Mouse (Mus musculus) E14TG2a.4 (cell line): Measurements from ENCODE around the gene Ccdc124.

ENCODE experiments used
- H3K27me3 ChIP-seq: 2 replicates; pipeline ENCODE4 v1.6.1; 2014; ENCODE audit warnings: low read length, control low read depth; ENCODE audit not compliant: insufficient read depth
- H3K36me3 ChIP-seq: 2 replicates; pipeline ENCODE4 v1.6.1; 2014; ENCODE audit warnings: low read length, control low read depth; ENCODE audit not compliant: insufficient read depth
- H3K4me1 ChIP-seq: replicated peaks from 2 replicates; pipeline ENCODE4 v1.6.1; 2014; ENCODE audit warnings: low read depth, low read length, control low read depth
- H3K4me3 ChIP-seq: replicated peaks from 2 replicates; pipeline ENCODE4 v1.5.1; 2014; ENCODE audit warnings: mild to moderate bottlenecking, low read length
- H3K9me3 ChIP-seq: 2 replicates; pipeline ENCODE4 v1.6.1; 2014; ENCODE audit warnings: low read length, control low read depth
- CTCF ChIP-seq: conservative IDR thresholded peaks from 2 replicates; pipeline ENCODE4 v1.5.1; 2014; ENCODE audit warnings: low read length
- NANOG ChIP-seq: IDR thresholded peaks from 2 replicates; pipeline ENCODE4 v1.6.1; 2014; ENCODE audit warnings: borderline replicate concordance, low read length, mixed read lengths
- POU5F1 ChIP-seq: IDR thresholded peaks from 2 replicates; pipeline ENCODE4 v1.6.1; 2014; ENCODE audit warnings: low read length, borderline replicate concordance

Ccdc124 gene

GRCm38 (mm10) chr8:70880126-70880525 lies 6.4 kb upstream of the Ccdc124 start:
- peaks cover 81% of the 10 kb centered on the region for H3K4me1 ChIP-seq
- no peaks in the 10 kb centered on the region for H3K9me3 ChIP-seq
- H3K36me3 ChIP-seq: no peaks in the 10 kb centered on the region
- no peak for TF ChIP-seq NANOG
- TF ChIP-seq POU5F1: no peak
- no peak for TF ChIP-seq CTCF
- peak overlapping the region; percentile 61 for H3K4me3 ChIP-seq
- no peaks in the 10 kb centered on the region for H3K27me3 ChIP-seq

- 0 out of 2 replicates have a peak overlapping the region, but pooled peaks have one; percentile 61 for H3K4me3 ChIP-seq
- no peaks in the 10 kb centered on the region for H3K27me3 ChIP-seq
- no peak for TF ChIP-seq NANOG
- TF ChIP-seq POU5F1: no peak
- TF ChIP-seq CTCF: no peak
Observed at GRCm38 (mm10) chr8:70879500-70879899, 5.8 kb upstream of the Ccdc124 start.

GRCm38 (mm10) chr8:70878178-70878577 lies 4.4 kb upstream of the Ccdc124 start:
- TF ChIP-seq NANOG: no peak
- no peak for TF ChIP-seq POU5F1
- no peak for TF ChIP-seq CTCF
- Histone ChIP-seq H3K4me1 (peaks cover 76% of the 10 kb centered on the region), H3K4me3 (no peak overlapping the region), H3K9me3 (no peaks in the 10 kb centered on the region), H3K27me3 (no peaks in the 10 kb centered on the region), H3K36me3 (no peaks in the 10 kb centered on the region)

More at GRCm38 (mm10) chr8:70879500-70879899, 5.8 kb upstream of the Ccdc124 start:
- no peaks in the 10 kb centered on the region for H3K9me3 ChIP-seq
- no peaks in the 10 kb centered on the region for H3K36me3 ChIP-seq
- H3K4me1 ChIP-seq: peaks cover 81% of the 10 kb centered on the region

GRCm38 (mm10) chr8:70876382-70876781 lies 2.6 kb upstream of the Ccdc124 start:
- Histone ChIP-seq H3K9me3 (no peaks in the 10 kb centered on the region), H3K27me3 (no peaks in the 10 kb centered on the region), H3K4me1 (peaks cover 84% of the 10 kb centered on the region), H3K36me3 (peaks cover 3% of the 10 kb centered on the region; the same call in 1 of the 2 replicates), H3K4me3 (no peak overlapping the region)
- TF ChIP-seq CTCF (no peak), POU5F1 (no peak), NANOG (no peak)

- no peaks in the 10 kb centered on the region for H3K9me3 ChIP-seq
- H3K27me3 ChIP-seq: no peaks in the 10 kb centered on the region
- H3K4me1 ChIP-seq: peaks cover 85% of the 10 kb centered on the region
- TF ChIP-seq POU5F1: no peak
- TF ChIP-seq NANOG: no peak
- no peak for TF ChIP-seq CTCF
- H3K36me3 ChIP-seq: peaks cover 11% of the 10 kb centered on the region
- H3K4me3 ChIP-seq: peak overlapping the region; percentile 95
Observed at GRCm38 (mm10) chr8:70874441-70874840, 706 bp upstream of the Ccdc124 start.

- Histone ChIP-seq H3K36me3 (peaks cover 17% of the 10 kb centered on the region), H3K9me3 (no peaks in the 10 kb centered on the region), H3K4me3 (peak overlapping the region; percentile 95), H3K4me1 (peaks cover 84% of the 10 kb centered on the region), H3K27me3 (no peaks in the 10 kb centered on the region)
- TF ChIP-seq NANOG: no peak
- no peak for TF ChIP-seq CTCF
- TF ChIP-seq POU5F1: no peak
Observed at GRCm38 (mm10) chr8:70872643-70873363, 932 bp downstream of the Ccdc124 start.

GRCm38 (mm10) chr8:70871195-70871807 lies 2.4 kb downstream of the Ccdc124 start:
- Histone ChIP-seq H3K27me3 (no peaks in the 10 kb centered on the region), H3K4me1 (peaks cover 84% of the 10 kb centered on the region), H3K36me3 (peaks cover 28% of the 10 kb centered on the region), H3K4me3 (peak overlapping the region; percentile 58), H3K9me3 (no peaks in the 10 kb centered on the region)
- no peak for TF ChIP-seq CTCF
- TF ChIP-seq NANOG: no peak
- no peak for TF ChIP-seq POU5F1

GRCm38 (mm10) chr8:70869601-70870041 lies 4.1 kb downstream of the Ccdc124 start:
- H3K27me3 ChIP-seq: peaks cover 4% of the 10 kb centered on the region
- TF ChIP-seq POU5F1 (no peak), NANOG (no peak), CTCF (peak; percentile 66)
- H3K4me1 ChIP-seq: peaks cover 80% of the 10 kb centered on the region
- H3K36me3 ChIP-seq: peaks cover 28% of the 10 kb centered on the region
- no peaks in the 10 kb centered on the region for H3K9me3 ChIP-seq
- peak overlapping the region; percentile 81 for H3K4me3 ChIP-seq
